ENCODE assay signal across 30 mouse cellular contexts in genomic region chr2:15643864-15644263, GRCm38 (mm10).
DNase-seq lines count a peak whose midpoint lies in the region; ATAC-seq and TF ChIP-seq lines count a peak whose summit lies in the region.
"Had no signal": no experiment of that assay in that cellular context is flagged by ENCODE, and none has a peak within 500 bp of the region (broad histone marks: within the 10 kb centered on the region; RNA-seq: fewer than 3 reads in every experiment).

No protein-coding gene starts in this region.

- no peaks in the 10 kb centered on the region for H3K27me3 ChIP-seq in forebrain, embryonic 14.5 days (replicated peaks; ENCODE audit: control insufficient read depth, insufficient read depth, low read length)
- no peaks in the 10 kb centered on the region for H3K27me3 ChIP-seq in forebrain, embryonic 12.5 days
- H3K27me3 ChIP-seq in forebrain, postnatal 0 days (ENCODE audit: insufficient read depth, low read length): no peaks in the 10 kb centered on the region
- H3K27me3 ChIP-seq in kidney, embryonic 16.5 days (ENCODE audit: insufficient read depth, low read length): no peaks in the 10 kb centered on the region
- H3K27me3 ChIP-seq: CH12.LX; embryonic facial prominence, embryonic 13.5 days; hindbrain, embryonic 12.5 days; Patski had no signal

- no peak overlapping the region for H3K4me2 ChIP-seq in forebrain, embryonic 14.5 days (ENCODE audit: low read length)
- no peak overlapping the region for H3K4me2 ChIP-seq in forebrain, embryonic 12.5 days
- no peak overlapping the region for H3K4me2 ChIP-seq in forebrain, postnatal 0 days (ENCODE audit: low read depth)
- H3K4me2 ChIP-seq in kidney, embryonic 16.5 days (replicated peaks; ENCODE audit: low read depth, low read length): no peak overlapping the region
- H3K4me2 ChIP-seq: embryonic facial prominence, embryonic 13.5 days; heart, embryonic 11.5 days; hindbrain, embryonic 12.5 days had no signal

- ATAC-seq in forebrain, embryonic 14.5 days: 0 out of 2 replicates have a peak, but pooled peaks have one; percentile 20
- no peak for ATAC-seq in forebrain, embryonic 12.5 days (ENCODE audit: low FRiP score)
- ATAC-seq in forebrain, postnatal 0 days: peak; percentile 85
- no peak for ATAC-seq in kidney, embryonic 16.5 days (ENCODE audit: low FRiP score, low TSS enrichment)
- ATAC-seq: hindbrain, embryonic 16.5 days; inflammation-experienced regulatory T-cells, adult 6 months; intestine, embryonic 16.5 days; Patski had no signal

- H3K4me3 ChIP-seq in forebrain, embryonic 14.5 days (ENCODE audit: low read depth, low read length): no peak overlapping the region
- H3K4me3 ChIP-seq in forebrain, embryonic 12.5 days (replicated peaks): no peak overlapping the region
- H3K4me3 ChIP-seq in forebrain, postnatal 0 days (ENCODE audit: low read depth, low read length): no peak overlapping the region
- H3K4me3 ChIP-seq in kidney, embryonic 16.5 days (ENCODE audit: low read length): no peak overlapping the region
- H3K4me3 ChIP-seq: embryonic facial prominence, embryonic 10.5 days; embryonic facial prominence, embryonic 13.5 days; erythroblast, embryonic 14.5 days; gastrocnemius, adult 2 months; hindbrain, embryonic 12.5 days had no signal

- no peak overlapping the region for H3K9ac ChIP-seq in forebrain, embryonic 14.5 days (ENCODE audit: low read length)
- H3K9ac ChIP-seq in forebrain, embryonic 12.5 days: no peak overlapping the region
- no peak overlapping the region for H3K9ac ChIP-seq in forebrain, postnatal 0 days
- no peak overlapping the region for H3K9ac ChIP-seq in kidney, embryonic 16.5 days (replicated peaks; ENCODE audit: low read length)
- H3K9ac ChIP-seq: embryonic facial prominence, embryonic 13.5 days; hindbrain, embryonic 12.5 days had no signal

- H3K36me3 ChIP-seq in forebrain, embryonic 14.5 days (ENCODE audit: control insufficient read depth, insufficient read depth, low read length): no peaks in the 10 kb centered on the region
- no peaks in the 10 kb centered on the region for H3K36me3 ChIP-seq in forebrain, embryonic 12.5 days (replicated peaks)
- H3K36me3 ChIP-seq in forebrain, postnatal 0 days (ENCODE audit: insufficient read depth): no peaks in the 10 kb centered on the region
- H3K36me3 ChIP-seq in kidney, embryonic 16.5 days (ENCODE audit: insufficient read depth, low read length): no peaks in the 10 kb centered on the region
- H3K36me3 ChIP-seq: embryonic facial prominence, embryonic 10.5 days; embryonic facial prominence, embryonic 13.5 days; G1E; hindbrain, embryonic 12.5 days had no signal

- TF ChIP-seq POLR2A in brain, embryonic 14.5 days (IDR thresholded peaks at IDR 0.05; ENCODE audit: borderline replicate concordance, extremely low read depth, insufficient read depth, insufficient read length, poor library complexity, severe bottlenecking): no peak

- 54% methylated on average over 1 of the region's 1 CpGs for WGBS in forebrain, embryonic 14.5 days
- 85% methylated on average over 1 of the region's 1 CpGs for WGBS in forebrain, embryonic 12.5 days
- WGBS in forebrain, postnatal 0 days: 52% methylated on average over 1 of the region's 1 CpGs
- 73% methylated on average over 1 of the region's 1 CpGs for WGBS in kidney, embryonic 16.5 days

- DNase-seq in forebrain, embryonic 14.5 days (ENCODE audit: low spot score): peak; percentile 37
- peak; percentile 1 for DNase-seq in left cerebral cortex, adult 11 months (ENCODE audit: low spot score)
- no peak for DNase-seq in left cerebral cortex, postnatal 10 days (ENCODE audit: extremely low spot score in 1 of 2, low spot score in 2 of 2)
- DNase-seq in brain, embryonic 14.5 days (ENCODE audit: low read depth): peak; percentile 54
- peak; percentile 39 for DNase-seq in forebrain, postnatal 0 days
- DNase-seq: adrenal gland, adult 2 months; adrenal gland, postnatal 14 days; B cell, adult 2 months; cerebellum, adult 11 months; cerebellum, adult 2 months; cerebellum, adult 9-11 months; cerebellum, postnatal 36 days; embryo, embryonic 11 days; gastrocnemius, adult 2 months; gastrocnemius, postnatal 14 days; heart, adult 11 months; kidney, adult 18-20 months had no signal

- no peaks in the 10 kb centered on the region for H3K4me1 ChIP-seq in forebrain, embryonic 14.5 days (ENCODE audit: control insufficient read depth, insufficient read depth, low read length)
- H3K4me1 ChIP-seq in forebrain, embryonic 12.5 days: no peaks in the 10 kb centered on the region
- no peaks in the 10 kb centered on the region for H3K4me1 ChIP-seq in forebrain, postnatal 0 days (ENCODE audit: insufficient read depth)
- no peaks in the 10 kb centered on the region for H3K4me1 ChIP-seq in kidney, embryonic 16.5 days (ENCODE audit: insufficient read depth, low read length)
- H3K4me1 ChIP-seq: embryonic facial prominence, embryonic 10.5 days; embryonic facial prominence, embryonic 13.5 days; hindbrain, embryonic 12.5 days had no signal

- H3K27ac ChIP-seq in forebrain, embryonic 14.5 days (ENCODE audit: low read depth, low read length): no peak overlapping the region
- H3K27ac ChIP-seq in forebrain, embryonic 12.5 days: no peak overlapping the region
- no peak overlapping the region for H3K27ac ChIP-seq in forebrain, postnatal 0 days (ENCODE audit: low read depth, low read length)
- H3K27ac ChIP-seq in kidney, embryonic 16.5 days (ENCODE audit: low read length): no peak overlapping the region
- H3K27ac ChIP-seq: embryonic facial prominence, embryonic 10.5 days; embryonic facial prominence, embryonic 13.5 days; gastrocnemius, adult 2 months; hindbrain, embryonic 12.5 days had no signal

- no peak for TF ChIP-seq CTCF in brain, embryonic 14.5 days (IDR thresholded peaks at IDR 0.05; ENCODE audit: borderline replicate concordance, extremely low read depth, insufficient read depth, insufficient read length)
- no peak for TF ChIP-seq CTCF in forebrain, postnatal 0 days (IDR thresholded peaks at IDR 0.05; ENCODE audit: low read depth)

- intact Hi-C loops in left cerebral cortex, postnatal 10 days (cut with DNase I): no loop called here

- no peaks in the 10 kb centered on the region for H3K9me3 ChIP-seq in forebrain, embryonic 14.5 days (replicated peaks; ENCODE audit: control insufficient read depth, low read length)
- no peaks in the 10 kb centered on the region for H3K9me3 ChIP-seq in forebrain, embryonic 12.5 days
- H3K9me3 ChIP-seq in forebrain, postnatal 0 days (ENCODE audit: low read length): no peaks in the 10 kb centered on the region
- H3K9me3 ChIP-seq in kidney, embryonic 16.5 days (ENCODE audit: low read length): no peaks in the 10 kb centered on the region
- H3K9me3 ChIP-seq: embryonic facial prominence, embryonic 10.5 days; embryonic facial prominence, embryonic 13.5 days; G1E; hindbrain, embryonic 12.5 days had no signal

Comparison
In these comparisons a context has a peak if more than half of its experiments do, and no peak if none do; other contexts are left out.
1. ATAC-seq: peak in forebrain, embryonic 14.5 days (single experiment) and forebrain, postnatal 0 days (single experiment); none in forebrain, embryonic 12.5 days (single experiment) and kidney, embryonic 16.5 days (single experiment).
2. DNase-seq: peak in forebrain, embryonic 14.5 days (single experiment), left cerebral cortex, adult 11 months (single experiment), brain, embryonic 14.5 days (single experiment) and forebrain, postnatal 0 days (single experiment); none in left cerebral cortex, postnatal 10 days (0 of 2).